Mouse (Mus musculus) stomach, postnatal 0 days (tissue): ENCODE results near the gene Crnn. TPM values are rescaled to one million over a fixed set of nuclear protein-coding genes. Genes with fewer than 3 reads are reported as not detected.

Source experiments
- ATAC-seq: fragments of 200-750 bp; cut with Nextera tagmentation; 2 replicates; pipeline ENCODE4 v1.8.0; 2017; ENCODE audit not compliant: low FRiP score, low TSS enrichment
- DNase-seq: peaks from one replicate; pipeline ENCODE4 v3.0.0-alpha.2; 2016; ENCODE audit warnings: low spot score
- H3K27ac ChIP-seq: fragments of 300-500 bp; sonication (generic); replicated peaks from 2 replicates; pipeline ENCODE4 v1.5.1; 2014; ENCODE audit warnings: mild to moderate bottlenecking, control low read depth
- H3K27me3 ChIP-seq: fragments of 300-500 bp; sonication (generic); 2 replicates; pipeline ENCODE4 v1.6.1; 2014; ENCODE audit warnings: low read length; ENCODE audit not compliant: control insufficient read depth, insufficient read depth
- H3K36me3 ChIP-seq: fragments of 300-500 bp; sonication (generic); 2 replicates; pipeline ENCODE4 v1.6.1; 2014; ENCODE audit warnings: low read length, mixed read lengths; ENCODE audit not compliant: control insufficient read depth, insufficient read depth
- H3K4me1 ChIP-seq: fragments of 300-500 bp; sonication (generic); replicated peaks from 2 replicates; pipeline ENCODE4 v1.6.1; 2014; ENCODE audit warnings: antibody characterized with exemption; ENCODE audit not compliant: control insufficient read depth, insufficient read depth
- H3K4me2 ChIP-seq: fragments of 300-500 bp; sonication (generic); replicated peaks from 2 replicates; pipeline ENCODE4 v1.6.1; 2014; ENCODE audit warnings: low read depth, mild to moderate bottlenecking, control low read depth, moderate library complexity
- H3K4me3 ChIP-seq: fragments of 300-500 bp; sonication (generic); 2 replicates; pipeline ENCODE4 v1.5.1; 2014; ENCODE audit warnings: low read depth, low read length, control low read depth
- H3K9ac ChIP-seq: fragments of 300-500 bp; sonication (generic); 2 replicates; pipeline ENCODE4 v1.6.1; 2014; ENCODE audit warnings: mild to moderate bottlenecking, low read length, control low read depth, mixed read lengths
- H3K9me3 ChIP-seq: fragments of 300-500 bp; sonication (generic); 2 replicates; pipeline ENCODE4 v1.6.1; 2016; ENCODE audit warnings: low read length; ENCODE audit not compliant: control insufficient read depth
- CTCF ChIP-seq: IDR thresholded peaks from 2 replicates; pipeline ENCODE4 v1.5.1; 2016; ENCODE audit warnings: antibody characterized with exemption, low read depth, mild to moderate bottlenecking, moderate library complexity
- EP300 ChIP-seq: optimal IDR thresholded peaks from 2 replicates; pipeline ENCODE3; 2016; ENCODE audit warnings: antibody characterized with exemption
- WGBS: fragments of 180-500 bp; shearing (Covaris S2); extraction: QIAGEN DNeasy Blood & Tissue Kit; methylation state at CpG from one replicate; pipeline ENCODE4 v1.1.7; 2014; 5-methylcytosine and 5-hydroxymethylcytosine counted together
- polyA plus RNA-seq: library from polyadenylated mRNA; unstranded; fragments of >200 nt; fragmentation: Nextera tagmentation; extraction: Ambion mirVana; gene quantifications from 2 replicates; pipeline ENCODE4 v1.2.1, GENCODE M21; 2015

The Crnn gene
- polyA plus RNA-seq, 1 experiment from 2014 or later, result 3.7 TPM

- ATAC-seq (no peak), DNase-seq (no peak)
- H3K4me3 ChIP-seq, result no peak overlapping the region
- H3K27ac ChIP-seq, result peak overlapping the region; percentile 76
- no peaks in the 10 kb centered on the region for H3K9me3 ChIP-seq
- no peaks in the 10 kb centered on the region for H3K36me3 ChIP-seq
- TF ChIP-seq CTCF (no peak), EP300 (no peak)
- WGBS, result 34% methylated on average over 5 of the region's 5 CpGs
- no peaks in the 10 kb centered on the region for H3K4me1 ChIP-seq
- no peak overlapping the region for H3K4me2 ChIP-seq
- no peaks in the 10 kb centered on the region for H3K27me3 ChIP-seq
- H3K9ac ChIP-seq, result no peak overlapping the region
Observed at GRCm38 (mm10) chr3:93129076-93129475, 15.5 kb upstream of the Crnn start.

GRCm38 (mm10) chr3:93130460-93130859, 14.1 kb upstream of the Crnn start:
- TF ChIP-seq EP300 (no peak), CTCF (peak; percentile 90)
- Histone ChIP-seq H3K27ac (no peak overlapping the region), H3K36me3 (no peaks in the 10 kb centered on the region), H3K4me2 (no peak overlapping the region), H3K4me3 (no peak overlapping the region), H3K9me3 (no peaks in the 10 kb centered on the region), H3K27me3 (no peaks in the 10 kb centered on the region), H3K4me1 (no peaks in the 10 kb centered on the region), H3K9ac (no peak overlapping the region)
- WGBS, result 12% methylated on average over 3 of the region's 3 CpGs
- ATAC-seq (no peak), DNase-seq (peak; percentile 58)

GRCm38 (mm10) chr3:93162502-93162901, 17.9 kb downstream of the Crnn start:
- DNase-seq, result no peak
- Histone ChIP-seq H3K27ac (no peak overlapping the region; the same call in 1 of the 2 replicates), H3K36me3 (no peaks in the 10 kb centered on the region), H3K4me2 (no peak overlapping the region), H3K4me1 (no peaks in the 10 kb centered on the region), H3K27me3 (no peaks in the 10 kb centered on the region), H3K9me3 (no peaks in the 10 kb centered on the region), H3K9ac (no peak overlapping the region), H3K4me3 (no peak overlapping the region)
- ATAC-seq, result no peak
- WGBS, result 77% methylated on average over 6 of the region's 6 CpGs
- TF ChIP-seq CTCF (no peak), EP300 (no peak)

- no peak overlapping the region for H3K4me2 ChIP-seq
- H3K27ac ChIP-seq, result no peak overlapping the region; the same call in 1 of the 2 replicates
- no peaks in the 10 kb centered on the region for H3K36me3 ChIP-seq
- H3K4me3 ChIP-seq, result no peak overlapping the region
- WGBS, result 50% methylated on average over 1 of the region's 1 CpGs
- H3K4me1 ChIP-seq, result no peaks in the 10 kb centered on the region
- TF ChIP-seq EP300 (no peak), CTCF (no peak)
- H3K9me3 ChIP-seq, result no peaks in the 10 kb centered on the region
- H3K9ac ChIP-seq, result no peak overlapping the region
- ATAC-seq (no peak), DNase-seq (no peak)
- no peaks in the 10 kb centered on the region for H3K27me3 ChIP-seq
Observed at GRCm38 (mm10) chr3:93162996-93163592, 18.5 kb downstream of the Crnn start.

GRCm38 (mm10) chr3:93180856-93181255, 36.3 kb downstream of the Crnn start:
- 86% methylated on average over 4 of the region's 4 CpGs for WGBS
- H3K36me3 ChIP-seq, result no peaks in the 10 kb centered on the region
- no peak for DNase-seq
- H3K9me3 ChIP-seq, result no peaks in the 10 kb centered on the region
- no peak overlapping the region for H3K4me2 ChIP-seq
- no peaks in the 10 kb centered on the region for H3K4me1 ChIP-seq
- H3K27me3 ChIP-seq, result no peaks in the 10 kb centered on the region
- no peak overlapping the region for H3K27ac ChIP-seq
- no peak overlapping the region for H3K4me3 ChIP-seq
- TF ChIP-seq EP300 (no peak), CTCF (no peak)
- no peak overlapping the region for H3K9ac ChIP-seq
- ATAC-seq, result no peak

GRCm38 (mm10) chr3:93196978-93197377, 52.4 kb downstream of the Crnn start, which contains the start of gene Flg2:
TSS of gene Flg2 (plus strand) at chr3:93197278.
- ATAC-seq (no peak), DNase-seq (no peak)
- Histone ChIP-seq H3K27ac (no peak within 1 kb of the TSS), H3K4me3 (no peak within 1 kb of the TSS), H3K4me2 (no peak within 1 kb of the TSS), H3K4me1 (no peaks in the 10 kb centered on the region), H3K9me3 (no peaks in the 10 kb centered on the region), H3K36me3 (no peaks in the 10 kb centered on the region), H3K9ac (no peak within 1 kb of the TSS), H3K27me3 (no peaks in the 10 kb centered on the region)
- WGBS, result 81% methylated on average over 3 of the region's 3 CpGs
- TF ChIP-seq EP300 (no peak), CTCF (no peak)

Other genes with a start within 250 kb of the Crnn start
- gene Lce3a, start 218.6 kb upstream of the Crnn start, polyA plus RNA-seq, result 1,230 and 1,305 TPM in 2 replicates
- gene Lce3b, start 211.8 kb upstream of the Crnn start, polyA plus RNA-seq, result 847 and 849 TPM in 2 replicates
- 1,477 and 1,491 TPM in 2 replicates for gene Lce3c, start 200.3 kb upstream of the Crnn start, polyA plus RNA-seq
- 246 and 293 TPM in 2 replicates for gene Lce3d, start 187.4 kb upstream of the Crnn start, polyA plus RNA-seq
- gene Lce3e, start 177.7 kb upstream of the Crnn start, polyA plus RNA-seq, result 1,443 and 1,461 TPM in 2 replicates
- 3,312 and 3,341 TPM in 2 replicates for gene Lce3f, start 152.6 kb upstream of the Crnn start, polyA plus RNA-seq
- gene Crct1, start 129.1 kb upstream of the Crnn start, polyA plus RNA-seq, result 1,801 and 2,041 TPM in 2 replicates
- gene Lce1m, start 125.7 kb upstream of the Crnn start, polyA plus RNA-seq, result 356 and 376 TPM in 2 replicates
- 0.05 and 0.08 TPM in 2 replicates for gene Gm4858, start 76.0 kb upstream of the Crnn start, polyA plus RNA-seq
- 0.17 and 0.29 TPM in 2 replicates for gene Flg2, start 52.5 kb downstream of the Crnn start, polyA plus RNA-seq
- 551 and 597 TPM in 2 replicates for gene Flg, start 128.7 kb downstream of the Crnn start, polyA plus RNA-seq
- 60.2 and 63.1 TPM in 2 replicates for gene Hrnr, start 175.0 kb downstream of the Crnn start, polyA plus RNA-seq
- gene Rptn, start 248.9 kb downstream of the Crnn start, polyA plus RNA-seq, result 181 and 233 TPM in 2 replicates